Mouse (Mus musculus): Measurements from ENCODE around the gene Avp. TPM values are rescaled to one million over a fixed set of nuclear protein-coding genes. Genes with fewer than 3 reads are reported as not detected.

The Avp gene
- polyA plus RNA-seq (2012; rRNA removed) = not detected in 2 replicates

DNA sequence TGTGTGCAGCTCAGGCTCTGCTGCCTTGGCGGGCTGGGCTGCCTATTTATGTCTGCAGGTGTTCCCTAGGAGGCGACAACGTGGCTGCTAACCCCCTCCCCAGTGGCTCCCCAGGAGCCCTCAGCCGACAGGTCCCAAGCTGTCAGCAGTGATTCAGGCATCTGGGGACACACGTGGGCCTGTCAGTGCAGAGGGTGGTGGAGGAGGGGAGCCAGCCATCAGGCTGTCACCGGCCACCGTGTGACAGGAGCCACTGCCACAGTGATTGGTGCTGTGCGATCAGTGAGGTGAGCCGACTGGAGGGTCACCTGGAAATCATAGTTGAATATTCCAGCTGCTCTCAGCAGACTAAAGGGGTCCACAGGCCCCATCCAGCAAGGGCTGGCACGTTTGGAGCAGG, at the start of gene Avp:
Gene Avp, minus strand, starts transcription at position 3 of the 400 bp plus-strand sequence.
- no peak for DNase-seq (ENCODE audit: low read depth, low spot score)
- WGBS = 46% methylated on average over 10 of the region's 10 CpGs

DNA sequence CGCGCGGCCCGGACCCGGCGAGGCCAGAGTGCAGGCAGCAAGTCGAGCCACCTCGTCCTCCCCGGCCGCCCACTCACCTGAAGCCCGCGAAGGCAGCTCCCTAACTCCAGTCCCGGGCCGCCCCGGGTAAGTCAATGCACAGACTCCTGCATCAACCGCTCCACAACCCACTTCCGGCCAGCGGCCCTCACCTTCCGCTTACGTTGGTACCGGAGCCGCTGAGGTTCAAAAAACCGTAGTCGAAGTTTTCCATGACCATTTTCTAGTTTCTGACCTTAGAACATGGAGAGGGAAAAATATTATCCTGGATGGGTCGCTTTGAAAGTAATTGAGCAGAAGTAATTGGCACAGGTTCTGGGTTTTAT, 47.5 kb upstream of the Avp start, which contains the start of the genes Fastkd5 and Ubox5:
Gene Fastkd5, minus strand, starts transcription at position 189 of the 365 bp plus-strand sequence.
Gene Ubox5, minus strand, starts transcription at position 200 of the 365 bp plus-strand sequence.
- DNase-seq (ENCODE audit: low read depth, low spot score) = peak; percentile 73
- WGBS = under 1% methylated on average over 25 of the region's 25 CpGs

DNA sequence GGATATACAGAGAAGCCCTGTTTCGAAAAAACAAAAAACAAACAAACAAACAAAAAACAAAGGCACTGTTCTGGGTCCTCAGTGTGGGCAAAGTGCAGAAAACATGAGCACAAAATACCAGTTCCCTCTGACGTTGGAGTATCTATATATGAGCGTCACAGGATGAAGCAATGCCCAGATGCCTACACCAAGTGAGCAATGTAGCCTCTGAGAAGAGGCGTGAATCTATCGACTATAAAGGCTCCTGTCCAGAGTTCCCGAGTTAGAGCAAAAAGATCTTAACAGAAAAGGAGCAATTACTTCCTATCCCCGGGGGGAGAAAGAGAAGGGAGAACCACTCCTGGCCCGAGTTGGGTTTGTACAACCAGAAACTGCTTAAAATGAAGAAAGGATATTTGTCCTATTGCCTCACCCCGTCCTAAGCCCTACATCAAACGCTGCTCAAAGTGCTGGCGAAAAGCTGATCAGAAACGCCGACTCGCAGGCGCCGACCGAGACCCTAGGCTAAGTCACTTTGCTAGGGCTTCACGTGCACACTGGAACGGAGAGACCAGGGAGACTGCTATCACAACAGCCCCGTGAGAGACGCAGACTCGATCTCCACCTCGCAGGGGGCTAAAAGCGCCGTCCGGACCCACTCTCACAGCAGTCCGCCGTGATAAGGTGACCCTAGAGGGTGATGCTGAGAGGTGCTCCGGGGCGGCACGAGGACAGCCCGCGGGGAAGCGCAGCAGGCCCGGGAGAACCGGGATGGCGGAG, 46.9 kb upstream of the Avp start:
- DNase-seq (ENCODE audit: low read depth, low spot score) = no peak

DNA sequence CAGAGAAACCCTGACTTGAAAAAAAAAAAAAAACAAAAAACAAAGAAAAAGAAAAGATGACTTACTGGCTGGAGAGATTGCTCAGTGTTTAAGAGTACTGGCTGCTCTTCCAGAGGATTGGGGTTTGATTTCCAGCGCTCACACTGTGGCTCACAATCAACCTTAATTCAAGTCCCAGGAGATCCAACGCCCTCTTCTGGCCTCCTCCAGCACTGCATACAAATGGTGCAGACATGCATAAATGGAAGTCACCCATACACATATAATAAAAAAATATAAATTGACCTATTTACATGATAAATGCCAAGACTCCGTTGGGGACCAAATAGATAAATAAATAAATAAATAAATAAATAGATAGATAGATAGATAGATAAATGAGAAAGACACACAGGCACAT, 46.1 kb upstream of the Avp start:
- no peak for DNase-seq (ENCODE audit: low read depth, low spot score)
- WGBS = 51% methylated on average over 3 of the region's 3 CpGs

More for the DNA sequence above, 46.9 kb upstream of the Avp start:
- 1% methylated on average over 37 of the region's 37 CpGs for WGBS

DNA sequence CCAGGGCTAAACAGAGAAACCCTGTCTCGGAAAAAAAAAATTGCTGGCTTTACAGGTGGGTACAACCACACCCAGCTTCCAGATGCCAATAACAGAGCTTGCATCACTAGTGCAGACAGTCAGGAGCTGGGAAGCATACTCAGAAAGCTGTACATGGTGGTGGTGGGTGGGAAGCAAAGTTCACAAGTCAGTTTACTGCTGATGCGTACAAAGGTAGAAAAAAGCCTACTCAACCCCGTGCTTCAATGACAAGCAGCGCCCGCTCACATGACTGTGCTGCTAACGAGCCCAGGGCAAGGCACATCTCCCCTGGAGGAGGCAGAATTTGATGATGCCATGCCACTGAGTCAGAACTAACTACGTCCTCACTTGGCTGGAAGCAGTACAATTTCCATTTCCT, 36.6 kb upstream of the Avp start:
- WGBS = 74% methylated on average over 7 of the region's 7 CpGs
- DNase-seq (ENCODE audit: low read depth, low spot score) = no peak

DNA sequence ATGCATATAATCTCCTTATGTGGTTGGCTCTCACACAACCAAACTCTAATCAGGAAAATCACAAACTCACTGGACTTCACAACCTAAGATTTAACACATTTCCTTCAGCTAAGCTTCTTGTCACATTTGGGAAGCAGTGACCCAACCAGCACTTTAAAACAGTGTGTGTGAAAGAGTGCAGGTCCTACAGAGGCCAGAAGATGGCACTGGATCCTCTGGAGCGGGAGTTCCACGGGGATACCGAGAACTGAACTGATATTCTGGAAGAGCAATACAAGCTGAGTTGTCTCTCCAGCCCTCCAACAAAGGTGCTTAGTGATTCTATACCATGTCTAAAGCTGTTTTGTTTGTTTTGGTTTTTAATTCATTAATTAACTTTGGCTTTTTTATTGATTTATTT, 30.7 kb upstream of the Avp start:
- 60% methylated on average over 3 of the region's 3 CpGs for WGBS
- no peak for DNase-seq (ENCODE audit: low read depth, low spot score)

DNA sequence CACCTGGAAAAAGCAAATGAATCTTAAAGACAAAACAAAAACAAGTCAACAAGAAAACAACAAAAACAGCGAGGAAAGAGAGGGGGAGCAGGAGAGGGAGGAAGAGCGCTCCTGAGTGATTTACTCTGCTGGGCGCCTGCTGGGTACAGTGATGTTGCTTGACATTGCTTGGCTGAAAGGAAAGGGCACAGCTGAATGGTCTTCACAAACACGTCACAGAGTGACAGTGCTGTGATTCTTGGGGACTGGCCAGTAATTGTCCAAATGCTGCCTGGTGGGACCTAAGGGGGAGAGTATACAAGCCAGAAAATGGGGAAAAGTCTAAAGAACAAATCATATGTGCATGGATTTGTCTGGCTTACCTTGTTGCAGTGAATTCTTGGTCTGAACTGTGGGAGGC, 19.8 kb upstream of the Avp start:
- WGBS = 88% methylated on average over 4 of the region's 4 CpGs

DNA sequence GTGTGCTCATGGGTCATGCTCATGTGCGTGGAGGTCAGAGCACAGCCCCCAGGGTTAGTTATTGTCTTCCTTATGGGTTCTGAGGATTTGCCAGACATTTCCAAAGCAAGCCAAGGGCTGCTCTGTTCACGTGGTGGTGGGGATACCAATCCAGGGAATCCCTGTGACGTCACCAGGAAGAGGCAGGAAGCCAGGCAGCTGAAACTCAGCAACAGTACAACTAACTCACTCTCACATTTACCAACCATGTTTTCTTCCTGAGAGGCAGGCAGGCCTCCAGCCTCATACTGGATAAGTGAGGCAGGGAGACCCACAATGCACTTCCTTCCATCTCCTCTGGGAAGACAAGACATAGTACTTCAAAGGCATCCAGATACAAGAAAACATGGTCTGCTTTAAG, 16.0 kb upstream of the Avp start:
- WGBS = 76% methylated on average over 3 of the region's 3 CpGs
- no peak for DNase-seq (ENCODE audit: low read depth, low spot score)

More for the DNA sequence above, 19.8 kb upstream of the Avp start:
- no peak for DNase-seq (ENCODE audit: low read depth, low spot score)

DNA sequence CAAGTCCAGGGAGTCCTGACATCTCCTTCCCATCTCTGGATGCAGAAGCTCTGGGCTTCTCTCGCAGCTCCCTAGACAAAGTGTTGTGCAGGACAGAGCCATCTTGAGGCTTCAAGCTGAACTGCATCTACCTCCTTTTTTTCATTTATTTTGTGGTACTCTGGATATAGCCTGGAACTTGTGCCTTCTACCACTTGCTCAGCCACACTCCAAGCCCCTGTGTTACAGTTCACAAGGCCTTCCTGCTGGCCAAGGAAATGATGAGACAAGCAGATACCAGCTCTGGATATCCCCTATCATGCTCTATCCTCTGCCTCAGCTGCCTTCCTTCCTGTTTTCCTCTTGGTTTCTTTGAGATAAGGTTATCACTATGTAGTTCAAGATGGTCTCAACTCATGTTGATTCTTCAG, 15.3 kb upstream of the Avp start:
- DNase-seq (ENCODE audit: low read depth, low spot score) = no peak
- WGBS = 50% methylated on average over 1 of the region's 1 CpGs

DNA sequence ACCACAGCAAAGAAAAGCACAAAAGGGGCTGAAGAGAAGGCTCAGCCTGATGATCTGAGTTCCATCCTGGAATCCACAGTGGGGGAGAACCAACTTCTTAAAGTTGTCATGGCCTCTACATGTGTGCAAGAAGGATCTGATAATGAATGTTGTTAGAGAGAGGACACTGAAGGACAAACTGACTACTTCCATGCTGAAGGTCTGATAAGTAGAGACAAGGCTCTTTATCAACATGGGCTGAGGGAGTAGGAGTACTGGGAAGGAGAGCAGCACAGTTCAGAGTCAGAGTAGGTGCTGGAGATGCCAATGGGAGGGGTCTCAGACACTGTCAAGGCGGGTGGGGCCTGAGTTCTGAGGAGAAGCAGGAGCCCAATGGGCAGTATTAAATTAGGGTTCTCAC, 13.2 kb upstream of the Avp start:
- DNase-seq (ENCODE audit: low read depth, low spot score) = no peak
- WGBS = 95% methylated on average over 1 of the region's 1 CpGs

DNA sequence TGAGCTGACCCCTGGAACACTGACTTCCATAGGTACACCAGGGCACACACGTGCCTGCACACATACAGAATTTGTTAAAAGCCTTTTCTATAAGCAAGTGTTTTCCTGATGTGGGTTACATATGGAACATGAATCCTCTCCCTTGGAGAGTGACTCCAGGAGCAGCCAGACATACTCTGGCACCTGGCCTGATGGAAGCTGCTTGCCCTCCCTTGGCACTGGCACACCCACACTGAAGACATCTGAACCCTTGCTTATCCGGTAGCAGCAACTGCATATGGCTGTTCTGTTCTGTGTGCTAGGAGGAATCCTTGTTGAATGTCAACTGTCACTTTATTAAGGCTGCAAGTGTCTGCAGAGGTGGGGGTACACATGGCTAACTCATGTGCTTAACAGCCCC, 8.7 kb upstream of the Avp start:
- DNase-seq (ENCODE audit: low read depth, low spot score) = no peak
- 91% methylated on average over 2 of the region's 2 CpGs for WGBS

DNA sequence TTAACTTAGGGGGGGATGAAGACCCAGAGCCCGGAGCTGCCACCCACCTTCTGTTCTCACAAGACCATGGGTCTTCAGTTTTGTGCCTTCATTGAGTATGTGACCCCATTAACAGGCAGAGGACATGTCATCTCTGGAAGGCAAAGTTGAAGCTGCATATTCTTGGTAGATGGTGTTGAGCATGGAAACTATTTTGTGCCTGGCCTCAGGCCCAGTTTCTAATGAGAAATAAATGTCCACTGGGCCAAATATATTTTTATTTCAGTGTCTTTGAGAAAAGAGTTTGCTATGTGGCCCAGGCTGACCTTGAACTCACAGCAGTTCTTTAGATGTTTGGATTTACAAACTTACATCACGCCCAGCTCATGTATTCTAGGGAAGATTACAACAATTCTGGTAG, 7.4 kb upstream of the Avp start:
- 85% methylated on average over 2 of the region's 2 CpGs for WGBS
- DNase-seq (ENCODE audit: low read depth, low spot score) = no peak

DNA sequence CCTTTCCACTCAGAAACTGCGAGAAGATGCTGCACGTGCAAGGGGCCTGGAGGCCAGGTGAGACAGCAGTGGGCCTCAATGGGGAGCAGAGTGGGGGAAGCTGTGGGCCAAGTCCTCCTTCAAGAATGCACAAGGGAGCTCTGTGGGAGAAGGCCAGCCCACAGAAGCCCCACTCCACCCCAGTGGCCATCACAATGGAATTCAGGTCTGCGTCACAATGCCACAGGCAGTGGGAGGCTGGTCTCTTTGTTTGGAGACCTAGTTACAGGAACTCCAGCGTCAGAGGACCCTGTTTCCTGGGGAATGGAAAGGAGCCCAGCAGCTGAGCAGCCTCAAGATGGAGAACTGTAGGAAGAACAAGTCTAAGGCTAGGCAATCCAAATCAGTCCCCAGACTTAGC, 6.8 kb upstream of the Avp start:
- WGBS = 64% methylated on average over 4 of the region's 4 CpGs
- DNase-seq (ENCODE audit: low read depth, low spot score) = no peak

DNA sequence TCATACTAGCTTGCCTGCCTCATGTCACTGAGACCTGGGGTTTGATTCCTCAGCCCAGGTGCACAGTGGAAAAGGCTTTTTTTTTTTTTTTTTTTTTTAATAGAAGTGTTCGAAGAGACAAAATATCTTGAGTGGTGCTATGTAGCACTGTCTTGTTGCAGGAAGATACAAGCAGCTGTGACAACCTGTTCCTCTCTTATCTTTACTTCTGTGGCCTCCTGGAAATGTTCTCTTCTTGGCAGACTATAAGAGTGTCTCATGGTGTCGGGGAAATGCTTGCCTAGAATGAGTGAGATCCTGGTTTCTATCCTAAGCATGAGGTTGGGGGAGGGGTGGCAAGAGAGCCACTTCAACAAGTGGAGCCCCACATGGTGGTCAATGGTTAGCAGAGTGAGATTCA, 6.0 kb upstream of the Avp start:
- 72% methylated on average over 2 of the region's 2 CpGs for WGBS
- no peak for DNase-seq (ENCODE audit: low read depth, low spot score)

DNA sequence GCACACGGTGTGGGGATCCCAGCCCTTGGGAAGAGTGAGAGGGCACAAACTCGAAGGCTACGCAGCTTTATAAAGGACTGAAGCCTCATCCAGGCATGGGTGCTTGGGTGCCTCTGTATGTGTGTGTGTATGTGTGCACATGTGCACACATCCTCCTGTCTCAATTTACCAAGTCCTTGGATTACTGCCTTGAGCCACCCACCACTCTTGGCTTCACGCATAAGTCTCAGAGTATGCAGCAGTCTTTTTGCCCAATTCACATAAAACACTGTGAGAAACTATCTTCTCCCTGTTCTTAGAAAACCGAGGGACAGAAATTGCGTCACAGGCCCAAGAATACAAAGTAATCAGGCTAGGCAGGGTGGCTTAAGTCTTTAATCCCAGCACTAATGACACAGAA, 3.7 kb upstream of the Avp start:
- no peak for DNase-seq (ENCODE audit: low read depth, low spot score)
- 79% methylated on average over 6 of the region's 6 CpGs for WGBS

DNA sequence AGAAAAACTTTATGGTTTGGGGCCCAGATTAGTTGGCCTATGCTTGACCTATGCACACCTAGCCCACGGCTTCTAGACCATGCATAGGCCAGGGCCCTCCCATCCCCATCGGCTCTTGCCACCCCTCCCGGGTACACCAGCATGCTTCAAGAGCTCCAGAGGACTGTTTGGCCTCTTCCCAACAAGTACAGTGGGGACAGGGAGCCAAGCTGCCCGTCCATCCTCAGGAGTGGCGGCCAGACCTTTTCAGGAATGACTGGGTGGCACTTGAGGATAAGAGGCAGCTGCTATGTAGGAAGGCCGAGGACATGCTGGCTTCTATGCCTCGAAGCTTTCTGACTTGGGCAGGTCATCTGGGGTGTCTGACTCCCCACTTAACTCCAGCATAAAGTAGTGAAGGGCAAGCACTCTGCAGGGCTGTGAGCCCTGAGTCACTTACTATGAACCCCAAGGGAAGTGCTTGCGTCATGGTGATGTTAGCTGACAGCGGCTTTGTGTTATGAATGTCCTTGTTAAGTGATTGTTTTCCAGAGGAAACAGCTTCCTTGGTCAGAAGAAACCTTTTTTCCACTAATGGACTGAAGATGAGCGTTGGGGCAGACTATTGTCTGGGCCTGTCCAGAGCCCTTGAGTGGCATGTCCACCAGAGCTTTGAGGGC, 1.7 kb upstream of the Avp start:
- WGBS = 72% methylated on average over 10 of the region's 10 CpGs
- no peak for DNase-seq (ENCODE audit: low read depth, low spot score)

DNA sequence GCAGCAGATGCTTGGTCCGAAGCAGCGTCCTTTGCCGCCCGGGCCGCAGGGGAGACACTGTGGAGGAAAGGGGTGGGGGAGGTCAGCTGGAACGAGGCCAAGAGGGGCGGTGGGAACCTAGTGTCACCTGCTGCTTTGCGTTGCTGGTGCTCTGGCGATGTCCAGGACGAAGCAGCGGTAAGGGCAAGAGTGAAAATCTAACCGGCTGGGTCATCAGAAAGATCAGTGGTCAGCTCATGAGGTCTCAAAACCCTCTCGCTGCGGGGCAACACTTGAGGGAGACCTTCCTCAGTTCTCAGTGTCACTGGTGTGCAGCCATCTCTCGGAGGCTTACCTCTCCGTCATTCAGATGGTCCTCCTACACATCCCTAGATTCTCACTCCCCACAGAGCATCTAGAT, 1.2 kb downstream of the Avp start:
- no peak for DNase-seq (ENCODE audit: low read depth, low spot score)
- WGBS = 9% methylated on average over 16 of the region's 16 CpGs

DNA sequence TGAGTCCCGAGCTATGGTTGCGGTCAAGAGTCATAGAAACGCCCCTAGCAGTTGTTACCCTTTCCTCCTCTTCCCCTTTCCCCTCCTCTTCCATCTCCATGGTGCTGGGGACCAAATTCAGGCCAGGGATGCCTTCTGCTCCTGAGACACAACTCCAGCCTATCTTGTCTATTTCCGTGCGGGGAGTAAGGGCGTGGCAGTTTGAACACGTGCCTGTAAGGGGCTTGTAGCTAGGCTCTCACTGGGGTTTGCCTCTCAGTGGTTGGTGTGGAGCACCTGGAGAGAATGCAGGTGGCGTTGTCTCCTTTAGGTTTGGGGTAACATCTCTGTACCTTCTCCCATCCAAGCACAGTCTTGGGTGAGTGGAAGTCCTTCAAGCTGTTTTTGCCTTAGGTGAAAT, 2.6 kb downstream of the Avp start:
- DNase-seq (ENCODE audit: low read depth, low spot score) = no peak
- WGBS = 11% methylated on average over 8 of the region's 8 CpGs

DNA sequence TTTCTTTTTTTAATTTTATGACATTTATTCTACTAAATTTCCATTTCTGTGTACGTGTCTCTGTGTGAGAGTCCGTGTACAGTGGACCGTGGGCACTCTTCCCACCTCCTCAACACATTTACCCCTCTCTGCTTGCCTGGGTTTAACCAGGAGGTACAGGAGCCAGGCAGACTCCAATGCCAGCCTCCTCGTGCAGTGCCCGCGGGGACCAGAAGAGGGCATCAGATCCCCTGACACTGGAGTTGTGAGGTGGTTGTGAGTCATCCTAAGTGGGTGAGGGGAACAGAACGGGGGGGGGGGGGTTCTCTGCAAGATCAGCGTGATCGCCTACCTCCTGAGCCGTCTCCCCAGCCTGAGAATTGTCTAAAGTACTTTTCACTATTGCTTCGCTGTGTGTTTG, 4.2 kb downstream of the Avp start:
- 13% methylated on average over 11 of the region's 11 CpGs for WGBS
- peak; percentile 16 for DNase-seq (ENCODE audit: low read depth, low spot score)

DNA sequence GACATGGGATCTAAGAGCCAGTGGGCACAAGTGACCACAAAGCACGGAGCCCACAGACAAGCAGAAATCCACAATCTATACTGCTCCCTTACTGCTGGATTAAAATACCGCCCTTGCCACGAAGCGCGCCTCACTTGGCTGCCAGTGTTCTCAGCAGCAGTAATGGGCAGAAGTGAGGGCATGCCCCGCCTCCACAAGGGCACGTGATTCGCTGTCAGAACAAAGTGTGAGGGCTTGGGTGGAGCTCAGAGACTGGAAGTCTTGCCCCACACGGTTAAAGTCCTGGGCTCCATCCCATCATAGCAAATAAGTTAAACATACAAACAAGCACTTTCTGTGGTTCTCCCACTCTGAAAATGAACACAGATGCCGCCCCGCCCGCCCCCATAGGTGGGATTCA, 4.7 kb downstream of the Avp start:
- DNase-seq (ENCODE audit: low read depth, low spot score) = peak; percentile 43

DNA sequence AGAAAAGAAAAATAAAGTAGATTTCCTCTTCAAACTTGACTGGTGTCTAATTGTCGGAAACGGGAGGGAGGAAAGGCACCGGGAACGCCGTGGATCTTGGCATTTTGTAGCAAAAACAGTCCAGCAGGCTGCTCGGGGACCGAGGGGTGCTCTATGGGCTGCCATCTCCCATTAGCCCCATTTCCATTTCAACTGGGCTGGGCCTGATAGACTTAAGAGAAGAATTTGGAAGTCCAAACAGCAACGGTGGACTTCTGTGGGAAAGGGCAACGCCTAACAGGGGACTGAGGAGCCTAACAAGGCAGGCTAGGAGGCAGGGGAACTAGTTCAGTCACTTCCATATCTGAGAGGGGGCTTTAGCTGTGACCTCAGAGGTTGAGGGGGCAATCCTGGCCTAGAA, 5.3 kb downstream of the Avp start:
- DNase-seq (ENCODE audit: low read depth, low spot score) = no peak
- WGBS = 23% methylated on average over 9 of the region's 9 CpGs

More for the DNA sequence above, 4.7 kb downstream of the Avp start:
- WGBS = 4% methylated on average over 12 of the region's 12 CpGs
